Mouse (Mus musculus) left cerebral cortex, postnatal 25 days (tissue): ENCODE data around the gene Spata32. TPM values are rescaled to one million over a fixed set of nuclear protein-coding genes. Genes with fewer than 3 reads are reported as not detected.

ENCODE experiments used
- DNase-seq, 2 experiments: peaks; one replicate each; pipeline ENCODE4 v3.0.0; 2022; ENCODE audit warnings: low spot score in 2 of 2, mixed read lengths in 1 of 2
- intact Hi-C: fragments of 180-260 bp; cut with DNase I; formaldehyde crosslinking; loops from one replicate; pipeline ENCODE4 v1.15.1; 2025
- total RNA-seq, 2 experiments: library from RNA; stranded (reverse); gene quantifications; 2 replicates each; pipeline ENCODE4 v1.2.3; 2021

Spata32 gene
- total RNA-seq, 2 experiments from 2014 or later: 1.3 to 1.4 TPM

DNA sequence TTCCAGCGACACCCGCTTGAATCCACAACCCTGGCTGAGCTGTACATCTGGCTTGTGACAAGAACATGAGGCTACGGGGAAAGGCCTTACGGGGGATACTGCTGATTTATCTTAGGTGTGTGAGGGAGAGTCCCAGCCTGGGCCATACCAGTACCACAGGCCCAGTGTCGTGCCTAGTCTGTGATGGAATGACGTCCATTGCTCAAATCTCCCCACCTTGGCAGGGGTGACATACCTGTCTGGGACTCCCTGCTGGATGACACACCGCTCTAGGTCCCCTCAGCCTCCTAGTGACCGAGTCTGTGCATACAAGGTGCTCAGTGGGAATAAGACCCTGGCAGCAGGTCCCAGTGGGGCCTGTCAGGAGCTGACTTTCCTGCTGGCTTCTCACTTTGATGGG is 39.5 kb downstream of the Spata32 start:
- intact Hi-C loops: no loop called here
- no peak for DNase-seq

- intact Hi-C loops: no loop called here
- no peak for DNase-seq
Observed at GRCm38 (mm10) chr11:103177815-103178485, 40.3 kb downstream of the Spata32 start.

GRCm38 (mm10) chr11:103177216-103177615 is 41.0 kb downstream of the Spata32 start:
- intact Hi-C loops: no loop called here
- DNase-seq: no peak

GRCm38 (mm10) chr11:103176510-103176909 is 41.7 kb downstream of the Spata32 start:
- DNase-seq: no peak
- intact Hi-C loops: no loop called here

DNA sequence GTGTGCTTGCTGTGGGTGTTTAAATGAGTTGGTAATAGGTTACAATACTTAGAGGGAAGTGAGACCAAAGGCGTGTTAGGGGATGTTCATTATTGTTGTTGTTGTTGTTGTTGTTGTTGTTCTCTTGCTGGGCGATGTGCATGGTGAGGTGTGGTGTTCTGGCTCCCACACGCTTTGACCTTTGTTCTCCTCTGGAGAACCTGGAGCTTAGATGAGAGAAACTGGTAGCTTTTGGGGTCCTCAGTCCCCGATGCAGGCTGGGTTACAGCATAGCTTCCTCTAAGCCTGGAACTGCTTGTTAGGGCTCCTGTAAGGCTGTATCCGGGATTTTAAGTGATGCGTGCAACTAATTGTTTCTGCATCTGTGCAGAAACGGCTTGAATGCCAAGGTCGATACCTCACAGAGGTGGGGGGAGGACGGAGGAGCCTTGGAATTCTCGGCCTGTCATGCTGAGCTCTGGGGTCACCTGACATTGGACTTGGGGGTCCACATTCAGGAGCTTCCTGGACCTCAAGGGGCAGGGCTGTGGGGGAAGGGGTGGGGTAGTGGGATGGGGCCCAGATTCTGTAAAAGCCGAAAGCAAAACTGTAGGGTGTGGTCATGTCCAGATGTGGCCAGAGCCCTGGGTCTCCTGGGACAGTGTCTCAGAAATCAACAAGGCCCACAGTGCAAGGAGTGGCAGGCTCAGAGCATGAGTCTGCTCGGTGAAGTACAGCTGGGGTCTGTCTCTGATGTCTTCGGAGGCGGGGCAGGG is 42.4 kb downstream of the Spata32 start:
- intact Hi-C loops: no loop called here
- DNase-seq: no peak

- intact Hi-C loops: no loop called here
Observed at GRCm38 (mm10) chr11:103174891-103175391, 43.3 kb downstream of the Spata32 start.

GRCm38 (mm10) chr11:103174411-103174832 is 43.8 kb downstream of the Spata32 start:
- no peak for DNase-seq
- intact Hi-C loops: no loop called here

More at GRCm38 (mm10) chr11:103174891-103175391, 43.3 kb downstream of the Spata32 start:
- DNase-seq: no peak

DNA sequence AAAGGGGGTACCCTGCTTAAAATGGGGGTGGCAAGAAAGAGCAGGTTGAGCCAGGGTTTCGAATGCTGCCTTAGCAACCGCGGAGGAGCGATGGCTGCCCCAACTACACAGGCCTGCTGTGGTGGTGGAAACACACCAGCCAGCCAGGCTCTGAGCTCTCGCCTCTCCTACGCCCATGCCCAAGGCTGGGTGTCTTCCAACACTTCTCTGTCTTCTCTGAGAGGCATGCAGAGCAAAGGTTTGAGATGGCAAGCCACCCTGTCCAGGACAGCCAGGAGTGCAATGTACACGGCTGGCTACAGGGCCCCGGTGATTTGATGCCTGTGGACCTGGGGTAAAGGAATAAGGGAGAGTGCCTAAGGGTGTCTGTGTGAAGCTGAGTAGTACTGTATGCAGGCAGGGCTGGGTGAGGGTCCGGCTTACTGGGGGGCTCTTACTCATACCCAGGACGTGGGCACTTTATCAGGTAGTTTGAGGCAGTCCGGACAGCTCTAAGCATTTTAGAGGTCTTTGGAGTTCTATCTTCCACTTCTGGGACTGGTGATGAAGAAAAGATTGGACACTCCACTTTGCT is 44.4 kb downstream of the Spata32 start:
- intact Hi-C loops: no loop called here
- peak; percentile 48 to 79 for DNase-seq

GRCm38 (mm10) chr11:103173041-103173770 is 45.0 kb downstream of the Spata32 start:
- no peak for DNase-seq
- intact Hi-C loops: no loop called here

DNA sequence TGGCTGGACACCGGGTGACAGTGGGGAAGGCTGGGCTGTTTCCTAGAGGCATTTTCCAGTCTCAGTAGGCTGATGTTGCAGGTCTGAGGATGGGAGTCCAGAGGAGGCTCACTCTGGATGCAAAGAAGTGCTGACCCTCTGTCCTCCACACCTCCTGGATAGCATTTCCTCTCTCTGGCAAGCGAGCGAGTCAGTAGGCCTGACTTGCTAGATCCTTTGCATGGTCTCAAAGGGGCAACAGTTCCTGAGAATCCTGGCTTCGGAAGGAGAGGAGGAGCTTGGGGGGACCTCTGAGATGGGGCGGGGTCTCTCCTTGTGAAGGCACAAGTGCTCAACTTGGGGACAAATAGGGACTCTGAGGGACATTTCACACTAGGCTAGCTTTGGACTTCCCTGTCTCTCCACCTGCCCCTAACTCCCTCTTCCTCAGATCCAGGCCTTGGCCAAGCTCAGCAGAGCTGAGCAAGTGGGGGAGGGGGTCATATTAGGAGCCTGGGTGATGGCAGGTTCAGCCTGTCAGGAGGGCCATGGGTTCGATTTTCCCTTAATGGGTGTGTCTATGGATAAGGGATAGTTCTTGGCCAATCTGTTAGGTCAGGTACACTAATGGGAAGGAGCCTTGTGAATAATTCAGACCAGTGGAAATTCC is 45.7 kb downstream of the Spata32 start:
- intact Hi-C loops: no loop called here
- DNase-seq: no peak

DNA sequence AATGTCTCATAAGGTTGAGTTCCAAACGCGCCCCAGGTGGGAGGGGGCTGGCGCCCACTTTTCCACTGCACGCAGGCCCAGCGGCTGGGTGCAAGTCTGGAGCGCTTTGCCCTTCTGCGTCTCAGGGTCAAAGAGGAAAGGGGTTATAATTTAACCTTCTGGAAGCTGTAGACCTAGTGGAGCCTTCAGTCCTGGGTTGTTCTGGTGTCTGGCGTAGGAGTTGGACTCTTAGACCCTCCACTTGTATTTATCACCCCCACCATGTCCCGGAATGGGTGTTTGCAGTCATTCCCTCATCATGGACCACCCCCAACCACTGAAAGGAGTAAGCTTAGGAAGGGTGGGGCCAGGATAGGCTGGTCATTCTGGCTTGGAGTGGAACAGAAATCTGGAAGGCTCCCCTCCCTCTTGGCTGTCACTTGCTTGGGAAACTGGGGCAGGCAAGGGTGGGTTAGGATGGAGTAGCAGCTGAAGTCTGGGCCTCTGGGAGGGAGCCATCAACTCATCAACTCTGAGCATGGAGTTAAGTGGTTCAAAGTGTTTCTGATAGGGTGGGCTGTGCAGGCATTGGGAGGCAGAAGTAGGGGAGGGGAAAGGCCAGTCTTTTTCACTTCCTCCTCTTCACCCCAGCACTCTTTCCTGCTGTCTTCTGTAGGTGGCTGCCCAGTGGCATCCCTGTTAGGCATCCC is 46.4 kb downstream of the Spata32 start:
- intact Hi-C loops: loop anchor here (2.0 kb wide), 1 partner anchor 95 kb away; the partner anchor contains the start of gene Map3k14
- DNase-seq: peak; percentile 27 to 34

GRCm38 (mm10) chr11:103171286-103171620 is 47.0 kb downstream of the Spata32 start:
- DNase-seq: no peak

DNA sequence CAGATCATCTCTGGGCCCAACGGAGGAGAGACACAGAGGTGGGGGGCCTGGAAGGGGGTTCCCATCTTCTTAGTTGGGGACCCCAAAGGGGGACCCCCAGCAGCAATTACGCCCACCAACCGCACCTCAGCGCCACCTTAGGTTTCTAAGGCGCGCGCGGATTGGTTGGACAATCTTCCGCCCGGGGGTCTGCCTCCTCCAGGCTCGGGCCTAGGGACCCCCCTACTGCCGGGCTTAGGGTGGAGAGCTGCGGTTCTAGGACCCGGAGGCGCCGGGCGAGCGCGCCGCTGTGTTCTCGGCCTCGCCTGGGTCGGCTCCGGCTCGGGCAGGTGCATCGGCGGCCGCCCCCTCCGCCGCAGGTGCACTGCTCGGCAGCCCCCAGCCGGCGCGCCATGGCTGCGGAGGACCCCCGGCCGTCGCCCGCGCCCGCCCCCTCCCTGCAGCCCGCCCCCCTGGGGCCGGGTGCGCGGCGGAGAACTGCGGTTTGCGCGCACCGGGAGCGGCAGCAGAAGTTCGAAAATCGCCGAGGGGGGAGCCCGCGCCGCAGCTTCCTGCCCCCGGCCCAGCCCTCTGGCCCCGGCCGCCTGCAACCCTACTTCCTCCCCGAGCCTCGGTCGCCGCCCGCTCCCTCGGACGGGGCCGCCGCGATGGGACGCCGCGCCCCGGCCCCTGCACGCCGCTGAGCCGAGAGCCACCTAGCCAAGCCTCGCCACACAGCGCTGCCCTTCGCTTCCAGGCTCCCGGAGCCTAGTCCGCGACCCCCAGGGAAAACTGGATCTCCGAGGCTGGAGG is 47.5 kb downstream of the Spata32 start, which contains the start of gene Fmnl1:
TSS of gene Fmnl1 (plus strand) at position 614 of the 792 bp plus-strand sequence.
- DNase-seq: peak in 1 of 2 experiments; percentile 50
- intact Hi-C loops: loop anchor here (2.0 kb wide), 1 partner anchor 96 kb away; the partner anchor contains the start of gene Map3k14

More at GRCm38 (mm10) chr11:103171286-103171620, 47.0 kb downstream of the Spata32 start:
- intact Hi-C loops: loop anchor here (2.0 kb wide), 1 partner anchor 96 kb away; the partner anchor contains the start of gene Map3k14

DNA sequence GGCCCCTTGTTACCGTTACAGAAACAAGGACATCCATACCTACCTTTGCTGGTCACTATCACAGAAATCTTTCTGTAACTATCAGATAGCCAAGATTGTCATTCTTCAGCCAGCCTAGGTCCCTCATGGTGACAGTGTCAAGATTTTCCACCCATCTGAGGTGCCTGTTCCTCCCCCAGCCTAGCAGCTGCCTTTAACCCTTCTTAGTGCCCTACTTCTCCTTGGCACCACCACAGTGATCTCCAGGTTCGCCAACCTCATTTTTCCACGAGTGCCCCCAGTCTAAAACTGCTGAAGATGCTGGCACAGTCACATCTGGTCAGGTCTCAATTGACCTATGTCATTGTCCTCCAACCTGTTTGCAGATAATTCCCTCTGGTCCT is 48.1 kb downstream of the Spata32 start:
- no peak for DNase-seq
- intact Hi-C loops: loop anchor here (2.0 kb wide), 1 partner anchor 97 kb away; the partner anchor contains the start of gene Map3k14

- intact Hi-C loops: loop anchor here (1.0 to 5.0 kb wide), 3 partner anchors 63 to 156 kb away; partner anchors contain the start of gene Map3k14
- DNase-seq: no peak
Observed at GRCm38 (mm10) chr11:103169664-103170063, 48.6 kb downstream of the Spata32 start.

DNA sequence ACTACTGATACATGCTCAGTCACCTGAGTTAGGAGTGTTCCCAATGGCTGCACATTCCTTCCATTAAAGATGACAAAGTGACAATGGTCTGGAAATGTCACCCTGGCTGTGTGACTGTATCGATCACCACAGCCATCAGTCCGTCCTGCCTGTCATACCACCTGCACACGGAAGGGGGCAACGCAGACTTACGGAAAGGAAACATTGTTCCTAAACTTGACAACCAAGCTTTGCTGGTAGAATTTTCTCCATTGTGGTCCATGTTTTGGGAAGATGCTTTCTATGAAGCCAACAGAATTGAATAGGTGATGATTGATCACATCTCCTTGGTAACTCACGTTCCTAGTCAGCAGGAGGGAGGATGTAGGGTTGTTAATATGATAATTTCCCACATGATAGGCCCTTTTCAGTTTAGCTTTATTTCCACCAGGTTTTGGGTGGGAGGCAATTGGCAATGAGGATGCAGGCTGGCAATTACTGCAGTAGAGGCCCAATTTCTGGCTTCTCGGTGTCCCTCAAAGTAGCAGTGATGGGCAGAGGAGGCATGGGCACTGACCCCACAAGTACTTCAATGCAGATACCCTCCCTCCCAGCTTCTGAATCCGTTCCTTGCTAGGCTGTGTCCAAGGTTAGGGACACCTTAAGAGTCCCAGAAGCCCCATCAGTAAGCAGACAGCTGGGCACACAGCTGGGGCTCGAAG is 49.4 kb downstream of the Spata32 start:
- peak; percentile 73 to 85 for DNase-seq
- intact Hi-C loops: loop anchor here (1.0 to 5.0 kb wide), 2 partner anchors 63 to 156 kb away; no protein-coding TSS in a partner anchor

DNA sequence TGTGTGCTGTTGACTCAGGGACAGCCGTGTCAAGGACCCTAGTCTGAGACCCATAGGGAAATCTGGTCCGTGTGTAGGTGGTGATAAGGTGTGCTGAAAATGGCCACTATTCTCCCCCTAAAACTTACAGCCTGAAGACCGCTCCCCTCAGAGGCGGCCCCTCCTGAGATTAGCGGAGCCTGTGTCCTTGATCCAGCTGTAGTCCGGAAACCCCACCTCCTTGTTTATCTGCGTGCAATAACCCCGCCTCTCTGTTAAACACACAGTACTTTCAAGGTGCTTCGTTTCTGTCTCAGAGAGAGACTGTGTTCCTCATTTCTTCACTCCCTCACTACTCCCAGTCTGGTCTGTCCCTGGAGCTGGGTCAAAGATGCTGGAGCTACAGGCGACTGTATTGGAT is 53.8 kb downstream of the Spata32 start:
- intact Hi-C loops: no loop called here
- DNase-seq: no peak
